Mouse (Mus musculus) megakaryocyte, embryonic 14.5 days (primary cell): ENCODE results near the gene Kcnb1.

ENCODE experiments used
- FLI1 ChIP-seq: IDR thresholded peaks from 2 replicates; pipeline ENCODE4 v1.6.1; 2012; ENCODE audit warnings: low read length, inconsistent platforms, mixed read lengths
- GATA1 ChIP-seq: IDR thresholded peaks from 3 replicates; pipeline ENCODE4 v1.6.1; 2012; ENCODE audit warnings: mixed read lengths, low read length, inconsistent platforms, borderline replicate concordance

DNA sequence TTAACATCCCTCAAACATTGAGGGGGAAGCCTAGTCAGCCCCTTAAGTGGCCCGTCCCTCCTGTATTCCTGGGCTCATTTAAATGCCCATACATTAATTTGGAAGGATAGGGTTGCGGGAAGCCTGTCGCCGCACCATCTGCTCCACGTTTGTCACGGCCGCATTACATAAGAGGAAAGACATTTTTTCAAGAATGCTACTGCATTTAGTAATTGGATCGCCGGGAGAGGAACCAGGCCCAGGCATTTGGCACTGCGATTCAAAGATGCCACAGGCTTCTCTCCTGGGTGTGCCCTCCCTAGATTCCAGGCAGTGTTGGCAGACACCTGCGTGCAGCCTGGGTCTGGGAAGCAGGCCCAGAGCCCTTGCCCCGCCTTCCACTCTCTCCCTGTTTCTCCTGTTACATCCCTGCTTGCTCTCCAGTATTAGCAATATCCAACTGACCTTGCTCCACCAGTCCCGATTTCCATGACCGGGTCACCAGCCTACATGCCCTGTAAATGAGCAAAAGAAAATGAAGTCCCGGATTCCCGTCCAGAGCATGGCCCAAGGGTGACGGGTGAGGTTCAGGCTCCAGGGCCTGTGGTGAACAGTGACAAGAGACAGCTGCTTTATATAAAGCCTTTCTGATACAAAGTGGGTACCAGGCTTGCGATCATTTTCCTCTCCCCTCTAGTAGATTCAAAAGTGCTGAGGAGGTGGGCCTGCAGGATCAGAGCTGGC is 110.3 kb downstream of the Kcnb1 start:
- TF ChIP-seq GATA1, result no peak
- TF ChIP-seq FLI1, result no peak
